Mouse (Mus musculus): ENCODE results near the gene Chst3. TPM values are rescaled to one million over a fixed set of nuclear protein-coding genes. Genes with fewer than 3 reads are reported as not detected.
"Not testable (repeated sequence)": the region's sequence is repeated elsewhere in the genome, so short reads cannot be mapped to it uniquely, and the experiment has no call there.

The Chst3 gene
- total RNA-seq (2014; fragmentation: Nextera tagmentation) (0.40 and 5.4 TPM in 2 replicates), total RNA-seq (2017) (0.11 TPM in 1 of 2 replicates, not detected in the other)

DNA sequence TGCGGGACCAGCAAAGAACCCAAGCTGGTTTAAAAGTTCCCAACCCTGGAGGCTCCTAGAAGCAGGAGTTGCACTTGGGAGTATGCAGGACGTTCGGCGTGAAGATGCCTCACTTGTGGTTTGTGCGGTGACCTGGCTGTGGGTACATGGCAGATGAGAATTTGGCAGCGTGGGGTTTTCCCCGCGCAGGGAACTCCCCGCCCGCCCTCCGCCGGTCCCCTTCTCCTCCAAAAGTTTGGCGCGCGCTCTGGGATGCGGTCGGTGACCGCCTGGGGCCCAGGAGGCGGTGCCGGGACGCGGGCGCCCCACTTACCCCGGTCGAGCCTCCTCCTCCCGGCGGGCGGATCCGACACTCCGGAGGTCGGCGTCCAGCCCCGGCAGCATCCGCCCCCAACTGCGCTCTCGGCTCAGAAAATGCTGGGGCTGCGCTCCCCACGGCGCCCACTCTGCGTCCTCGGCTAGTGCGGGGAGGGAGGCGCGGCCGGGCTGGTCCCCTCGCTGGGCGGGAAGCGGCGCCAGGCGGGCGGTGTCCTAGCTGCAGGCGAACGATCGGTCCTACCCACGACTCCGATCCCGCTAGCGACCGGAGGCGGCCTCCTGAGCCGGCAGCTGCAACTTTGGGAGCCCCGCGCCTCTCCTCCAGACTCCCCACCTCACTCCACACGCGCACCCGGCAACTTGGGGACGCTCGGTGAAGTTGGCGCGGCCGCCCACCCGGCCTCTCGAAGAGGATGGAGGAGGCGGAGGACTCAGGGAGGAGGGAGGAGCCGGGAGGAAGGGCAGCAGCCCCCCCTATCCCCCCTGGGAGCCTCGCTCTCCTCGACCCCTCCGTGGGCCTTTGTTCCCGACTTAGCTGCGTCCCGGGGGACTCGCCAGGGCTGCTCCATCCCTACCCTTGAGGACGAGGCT lies at the start of gene Chst3:
Gene Chst3, minus strand, starts transcription at position 670 of the 909 bp plus-strand sequence.
- ATAC-seq (replicated peaks; ENCODE audit: low FRiP score, low TSS enrichment, poor library complexity, severe bottlenecking): no peak

DNA sequence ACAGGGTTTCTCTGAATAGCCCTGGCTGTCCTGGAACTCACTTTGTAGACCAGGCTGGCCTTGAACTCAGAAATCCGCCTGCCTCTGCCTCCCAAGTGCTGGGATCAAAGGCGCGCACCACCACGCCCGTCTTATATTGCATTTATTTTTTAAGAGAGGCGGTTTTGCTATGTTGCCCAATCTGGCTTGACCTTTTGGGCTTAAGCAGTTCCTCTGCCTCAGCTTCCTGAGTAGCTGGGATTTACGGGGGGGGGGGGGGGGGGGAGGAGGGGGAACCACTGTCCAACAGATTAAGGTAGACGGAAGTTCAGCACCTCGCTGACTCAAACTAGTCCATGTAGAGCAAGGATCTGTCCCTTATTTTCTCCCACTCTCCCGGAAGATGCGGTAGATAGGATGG lies 49.7 kb upstream of the Chst3 start:
- ATAC-seq (replicated peaks; ENCODE audit: low FRiP score, low TSS enrichment, poor library complexity, severe bottlenecking): no peak

DNA sequence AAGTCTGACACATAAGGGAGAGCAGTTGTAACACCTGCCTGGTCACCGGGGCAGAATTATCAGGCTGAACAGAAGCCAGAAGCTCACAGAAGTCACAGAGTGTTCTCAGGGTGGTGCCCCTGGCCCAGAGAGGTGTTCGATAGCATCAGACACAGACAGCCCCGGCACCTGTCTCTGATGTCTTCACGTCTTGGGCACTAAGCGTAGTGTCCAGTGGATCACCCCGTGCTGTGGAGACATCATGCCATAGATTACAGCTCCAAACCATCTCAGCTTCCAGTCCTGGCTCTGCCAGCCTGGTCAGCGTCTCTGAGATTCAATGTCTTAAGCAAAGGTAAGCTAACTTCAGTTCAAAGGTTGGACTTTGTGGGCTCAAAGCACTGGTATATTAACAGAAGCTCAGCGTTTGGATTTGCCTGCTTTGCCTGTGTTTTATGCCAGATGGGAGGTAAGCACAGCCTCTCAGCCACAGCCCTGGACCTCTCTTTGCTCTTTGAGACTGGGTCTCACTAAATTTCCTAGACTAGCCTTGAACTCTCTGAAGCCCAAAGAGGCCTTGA lies 47.9 kb upstream of the Chst3 start:
- ATAC-seq (replicated peaks; ENCODE audit: low FRiP score, low TSS enrichment, poor library complexity, severe bottlenecking): no peak

DNA sequence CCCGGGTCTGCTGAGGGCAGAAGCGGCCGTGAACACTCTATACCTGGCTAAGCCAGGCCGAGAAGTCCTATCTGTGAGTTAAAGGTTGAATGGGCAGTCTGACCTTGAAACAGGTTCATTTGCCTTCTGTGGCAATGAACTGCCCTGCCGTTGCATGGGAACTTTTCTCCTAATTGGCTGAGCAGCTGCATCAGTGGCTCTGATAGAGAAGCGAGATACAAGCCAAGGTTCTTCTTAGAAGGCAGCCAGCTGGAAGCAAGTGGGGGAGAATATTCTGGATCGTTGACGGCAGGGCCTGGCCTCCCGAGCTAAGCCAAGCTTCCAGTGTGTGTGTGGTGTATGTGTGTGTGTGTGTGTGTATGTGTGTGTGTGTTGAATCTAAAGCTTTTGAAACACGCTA lies 46.2 kb upstream of the Chst3 start:
- ATAC-seq (replicated peaks; ENCODE audit: low FRiP score, low TSS enrichment, poor library complexity, severe bottlenecking): no peak

DNA sequence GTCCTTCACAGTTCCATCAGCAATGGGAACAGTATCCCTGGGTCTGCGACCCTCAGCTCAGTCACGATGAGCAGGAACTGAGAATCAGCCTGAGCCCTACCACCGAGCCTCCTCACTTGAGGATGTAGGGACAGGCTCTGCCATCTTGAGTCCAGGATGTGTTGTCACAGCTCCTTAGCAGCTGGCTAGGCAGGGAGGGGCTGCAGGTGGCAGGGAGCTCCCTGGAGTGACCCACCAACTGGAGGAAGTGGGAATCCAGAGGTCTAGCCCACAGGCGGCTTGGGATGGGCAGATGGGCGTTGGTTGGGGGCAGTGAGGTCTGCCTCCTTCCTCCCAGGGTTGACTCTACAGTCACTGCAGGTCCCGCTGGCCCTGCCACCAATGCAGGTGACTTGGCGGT lies 44.3 kb upstream of the Chst3 start:
- ATAC-seq (replicated peaks; ENCODE audit: low FRiP score, low TSS enrichment, poor library complexity, severe bottlenecking): no peak

DNA sequence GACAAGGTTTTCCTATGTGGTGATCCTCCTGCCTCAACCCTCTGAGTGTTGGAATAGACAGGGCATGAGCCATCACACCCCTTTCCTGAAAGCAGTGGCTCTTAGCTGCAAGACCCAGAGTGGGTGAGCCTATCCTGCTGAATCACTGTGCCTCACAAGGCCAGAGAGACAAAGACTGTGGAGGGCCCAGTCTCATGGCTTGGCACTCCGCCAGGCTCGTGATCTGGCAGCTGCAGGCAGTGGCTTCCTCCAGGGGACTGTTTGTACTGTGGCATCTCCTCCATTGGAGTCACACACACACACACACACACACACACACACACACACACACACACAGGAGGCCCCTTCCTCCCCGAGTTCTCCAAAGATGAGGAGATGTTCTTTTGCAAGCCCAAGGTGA lies 43.3 kb upstream of the Chst3 start:
- peak; percentile 89 for ATAC-seq (replicated peaks; ENCODE audit: low FRiP score, low TSS enrichment, poor library complexity, severe bottlenecking)

DNA sequence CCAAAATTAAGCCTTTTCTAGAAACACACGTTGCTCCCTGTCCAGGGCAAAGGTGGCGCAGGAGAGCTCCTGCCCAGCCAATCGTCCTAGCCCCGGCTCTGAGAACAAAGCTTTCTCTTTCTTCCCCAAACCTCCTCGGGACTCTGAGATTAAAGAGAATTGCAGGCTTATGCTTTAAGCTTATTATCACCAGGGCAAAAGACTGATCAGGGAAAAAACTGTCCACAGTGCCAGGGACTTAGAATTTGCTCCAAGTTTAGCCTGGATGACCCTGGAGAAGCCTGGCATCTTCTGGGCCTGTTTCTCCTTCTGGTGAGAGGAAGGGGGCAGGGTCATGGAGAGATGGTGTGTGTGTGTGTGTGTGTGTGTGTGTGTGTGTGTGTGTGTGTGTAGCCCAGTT lies 42.5 kb upstream of the Chst3 start:
- ATAC-seq (replicated peaks; ENCODE audit: low FRiP score, low TSS enrichment, poor library complexity, severe bottlenecking): no peak

DNA sequence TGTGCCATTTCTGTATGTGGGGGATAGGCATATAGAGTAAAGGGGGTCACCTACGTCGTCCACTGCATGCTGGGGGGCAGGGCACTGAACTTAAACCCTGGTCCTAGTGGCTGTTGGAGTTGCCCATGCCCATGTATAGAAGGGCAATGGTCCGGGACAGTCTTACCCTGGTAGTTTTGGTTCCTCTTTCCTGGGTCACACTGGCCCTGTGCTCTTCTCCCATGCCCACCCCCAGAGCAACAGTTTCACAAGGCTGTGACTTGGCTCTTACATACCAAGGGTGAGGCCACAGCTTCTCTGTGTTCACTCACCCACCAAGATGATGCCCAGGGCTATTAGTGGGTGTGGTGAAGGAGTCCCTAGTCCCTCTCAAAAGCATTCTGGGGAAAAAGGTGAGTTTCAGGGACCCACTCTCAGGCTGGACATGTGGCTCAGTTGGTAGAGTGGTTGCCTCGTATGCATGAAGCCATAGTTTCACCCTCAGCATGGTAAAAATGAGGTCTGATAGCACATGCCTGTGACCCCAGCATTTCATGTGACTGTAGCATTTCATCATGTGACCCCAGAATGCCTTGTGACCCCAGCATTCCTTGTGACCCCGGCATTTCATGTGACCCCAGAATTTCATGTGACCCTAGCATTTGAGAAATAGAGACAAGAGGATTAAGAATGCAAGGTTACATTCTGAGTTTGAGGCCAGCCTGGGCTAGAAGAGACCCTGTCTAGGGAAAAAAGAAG lies 41.7 kb upstream of the Chst3 start:
- ATAC-seq (replicated peaks; ENCODE audit: low FRiP score, low TSS enrichment, poor library complexity, severe bottlenecking): no peak

DNA sequence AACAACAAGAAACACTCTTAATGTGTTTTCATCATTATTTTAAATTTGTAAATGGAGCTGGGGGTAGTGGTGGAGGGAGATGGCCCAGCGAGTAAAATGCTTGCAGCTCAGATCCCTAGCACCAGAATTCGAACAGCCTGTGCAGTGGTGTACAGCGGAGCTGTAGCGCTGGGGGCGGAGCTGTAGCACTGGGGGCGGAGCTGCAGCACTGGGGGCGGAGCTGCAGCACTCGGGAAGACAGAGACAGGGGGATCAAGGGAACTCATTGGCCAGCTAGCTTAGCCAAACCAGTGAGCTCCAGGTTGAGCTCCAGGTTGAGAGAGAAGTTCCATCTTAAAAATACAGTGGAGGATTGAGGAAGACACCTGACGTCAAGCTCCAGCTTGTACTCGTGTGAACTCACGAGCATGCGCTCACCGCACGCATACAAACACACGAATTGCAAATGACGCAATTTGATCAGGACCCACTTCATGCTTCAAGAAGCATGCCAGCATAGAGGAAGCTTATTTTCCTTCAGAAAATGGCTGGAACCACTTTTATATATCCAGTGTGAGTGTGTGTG lies 38.3 kb upstream of the Chst3 start:
- no peak; the same call in 1 of the 2 replicates for ATAC-seq (replicated peaks; ENCODE audit: low FRiP score, low TSS enrichment, poor library complexity, severe bottlenecking)

DNA sequence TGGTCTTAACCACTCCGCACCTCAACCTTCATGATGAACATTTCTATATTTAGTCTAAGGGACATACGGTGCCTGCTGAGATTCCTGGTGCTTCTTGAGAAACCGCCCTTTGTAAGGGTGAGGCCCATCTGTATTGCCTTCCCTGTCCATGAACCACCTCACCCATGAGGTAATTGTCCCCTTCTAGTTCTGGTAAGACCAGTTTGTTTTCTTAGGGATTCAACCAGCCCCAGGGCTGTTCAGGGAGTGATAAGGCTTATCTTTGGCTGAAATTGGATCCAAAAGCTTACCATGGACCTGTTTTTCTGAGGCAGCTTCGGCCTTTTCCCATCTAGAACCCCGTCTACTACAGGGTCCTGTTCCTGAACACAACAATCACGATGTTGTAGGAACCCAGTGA lies 37.0 kb upstream of the Chst3 start:
- peak; percentile 36; the same call in 1 of the 2 replicates for ATAC-seq (replicated peaks; ENCODE audit: low FRiP score, low TSS enrichment, poor library complexity, severe bottlenecking)

DNA sequence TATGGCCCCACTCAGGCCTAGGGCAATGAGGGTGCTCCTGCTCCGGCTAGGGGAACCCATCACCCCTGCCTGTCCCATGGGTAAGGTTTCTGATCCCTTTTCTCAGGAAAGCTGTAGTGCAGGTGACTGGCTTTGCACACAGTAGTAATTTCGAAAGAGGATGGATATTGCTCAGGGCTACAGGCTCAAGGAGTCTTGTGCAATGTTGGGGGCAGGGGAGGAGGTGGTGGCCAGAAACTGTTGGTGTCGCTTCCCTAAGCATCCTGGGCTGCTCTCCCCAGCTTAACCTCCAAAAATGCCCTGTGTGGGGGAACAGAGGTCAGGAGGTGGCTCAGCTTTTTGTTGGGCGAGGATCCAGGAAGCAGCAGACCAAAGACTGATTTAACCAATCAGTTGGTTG lies 33.5 kb upstream of the Chst3 start:
- no peak for ATAC-seq (replicated peaks; ENCODE audit: low FRiP score, low TSS enrichment, poor library complexity, severe bottlenecking)

DNA sequence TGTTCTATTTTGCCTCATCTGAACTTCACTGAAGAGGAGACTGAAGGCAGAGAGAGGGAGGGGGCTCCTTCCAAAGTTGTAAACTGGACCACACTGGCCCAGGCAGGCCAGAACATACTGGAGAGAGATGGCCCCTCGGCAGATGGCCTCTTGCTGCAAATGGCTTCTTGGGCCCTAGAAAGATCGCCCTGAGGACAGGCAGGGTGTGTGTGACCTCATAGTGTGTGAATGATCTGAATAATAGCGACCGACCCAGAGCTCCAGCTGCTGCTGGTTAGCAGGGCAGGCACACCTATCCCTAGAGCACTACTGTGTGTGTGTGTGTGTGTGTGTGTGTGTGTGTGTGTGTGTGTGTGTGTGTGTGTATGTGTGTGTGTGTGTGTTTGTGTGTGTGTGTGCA lies 33.1 kb upstream of the Chst3 start:
- no peak for ATAC-seq (replicated peaks; ENCODE audit: low FRiP score, low TSS enrichment, poor library complexity, severe bottlenecking)

DNA sequence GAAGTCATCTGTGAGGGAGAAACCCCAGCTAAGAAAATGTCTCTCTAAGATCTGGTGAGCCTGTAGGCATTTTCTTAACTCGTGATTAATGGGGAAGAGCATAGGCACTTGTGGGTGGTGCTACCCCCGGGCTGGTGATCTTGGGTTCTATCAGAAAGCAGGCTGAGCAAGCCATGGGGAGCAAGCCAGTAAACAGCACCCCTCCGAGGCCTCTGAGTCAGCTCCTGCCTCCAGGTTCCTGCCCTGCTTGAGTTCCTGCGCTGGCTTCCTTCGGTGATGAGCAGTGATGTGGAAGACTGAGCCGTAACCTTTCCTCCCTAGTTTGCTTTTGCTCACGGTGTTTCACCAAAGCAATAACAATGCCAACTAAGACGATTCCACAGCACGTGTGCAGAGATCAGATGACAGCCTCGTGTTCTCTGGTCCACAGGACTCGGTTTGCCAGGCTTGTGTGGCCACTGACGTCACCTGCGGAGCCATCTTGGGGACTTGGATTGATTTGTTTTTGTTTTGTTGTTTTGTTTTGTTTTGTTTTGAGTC lies 31.4 kb upstream of the Chst3 start:
- ATAC-seq (replicated peaks; ENCODE audit: low FRiP score, low TSS enrichment, poor library complexity, severe bottlenecking): no peak

DNA sequence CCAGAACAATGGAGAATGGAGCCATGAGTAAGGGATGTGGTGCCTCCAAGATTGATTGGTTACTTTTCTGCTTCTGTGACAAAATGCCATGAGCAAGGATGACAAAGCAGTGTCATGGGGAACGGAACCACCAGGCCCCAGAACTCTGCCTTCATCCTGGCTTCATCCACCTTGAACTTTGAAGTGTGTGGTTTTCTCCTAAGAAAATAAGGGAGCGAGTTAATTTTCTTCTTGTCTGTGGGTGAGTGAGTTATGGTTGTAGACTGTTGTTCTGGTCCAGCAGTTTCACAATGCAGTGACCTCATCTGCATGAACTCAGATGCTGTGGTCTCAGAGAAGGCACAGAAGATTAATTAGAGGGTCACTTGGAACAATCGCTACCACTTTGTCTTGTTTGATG lies 29.3 kb upstream of the Chst3 start:
- ATAC-seq (replicated peaks; ENCODE audit: low FRiP score, low TSS enrichment, poor library complexity, severe bottlenecking): not testable (repeated sequence)

DNA sequence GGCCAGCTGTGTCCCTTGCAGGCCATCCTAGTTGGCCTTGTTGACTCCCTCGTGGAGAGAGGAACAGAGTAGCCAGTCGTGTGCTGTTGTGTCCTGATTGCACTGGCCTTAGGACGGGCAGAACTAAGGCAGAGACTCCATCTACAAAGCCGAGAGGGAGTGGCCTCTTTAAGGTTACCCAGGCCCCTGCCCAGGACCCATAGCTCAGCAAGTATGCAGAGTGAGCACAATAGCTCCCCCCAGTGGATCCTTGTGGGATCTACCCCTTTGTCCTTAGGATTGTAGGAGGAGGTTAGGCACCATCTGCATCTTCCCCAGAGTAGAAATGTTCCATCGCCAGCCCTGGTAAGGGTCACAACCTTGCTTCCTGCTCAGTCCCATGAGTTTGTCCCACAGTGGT lies 27.5 kb upstream of the Chst3 start:
- peak; percentile 80 for ATAC-seq (replicated peaks; ENCODE audit: low FRiP score, low TSS enrichment, poor library complexity, severe bottlenecking)

DNA sequence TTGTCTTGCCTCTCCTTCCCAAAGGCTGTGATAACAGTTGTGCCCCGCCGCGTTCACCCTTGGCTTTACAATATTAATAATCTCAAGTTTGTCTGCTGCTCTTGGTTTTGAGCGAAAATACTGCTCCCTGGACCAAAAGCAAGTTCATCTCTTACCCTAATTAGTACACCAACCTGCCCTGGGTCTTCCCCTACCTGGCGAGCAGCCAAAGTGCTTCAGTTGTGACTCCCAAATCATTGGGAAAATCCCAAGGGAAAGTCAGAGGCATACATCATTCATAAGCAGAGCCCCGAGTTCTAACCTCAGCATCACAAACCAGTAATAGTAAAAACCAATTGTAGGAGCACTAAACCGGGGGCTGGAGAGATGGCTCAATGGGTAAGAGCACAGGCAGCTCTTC lies 26.6 kb upstream of the Chst3 start:
- no peak for ATAC-seq (replicated peaks; ENCODE audit: low FRiP score, low TSS enrichment, poor library complexity, severe bottlenecking)

DNA sequence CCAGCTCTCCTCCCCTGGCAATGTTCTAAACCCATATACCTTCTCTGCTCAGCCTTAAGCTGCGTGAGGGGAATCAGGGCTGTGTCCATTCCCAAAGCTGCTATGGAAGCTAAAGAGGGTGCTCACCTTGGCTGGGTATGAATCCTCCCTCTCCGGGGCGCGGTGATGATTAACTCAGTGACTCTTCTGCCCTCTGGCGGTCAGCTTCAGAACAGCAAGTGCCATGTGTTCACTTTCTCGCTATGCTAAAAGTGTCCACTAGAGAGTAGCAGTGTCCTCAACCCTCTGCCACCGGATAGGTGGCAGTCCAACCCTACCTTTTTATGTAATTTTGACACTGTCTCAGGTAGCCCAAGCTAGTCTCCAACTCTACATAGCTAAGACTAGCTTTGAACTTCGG lies 26.0 kb upstream of the Chst3 start:
- ATAC-seq (replicated peaks; ENCODE audit: low FRiP score, low TSS enrichment, poor library complexity, severe bottlenecking): peak; percentile 92

DNA sequence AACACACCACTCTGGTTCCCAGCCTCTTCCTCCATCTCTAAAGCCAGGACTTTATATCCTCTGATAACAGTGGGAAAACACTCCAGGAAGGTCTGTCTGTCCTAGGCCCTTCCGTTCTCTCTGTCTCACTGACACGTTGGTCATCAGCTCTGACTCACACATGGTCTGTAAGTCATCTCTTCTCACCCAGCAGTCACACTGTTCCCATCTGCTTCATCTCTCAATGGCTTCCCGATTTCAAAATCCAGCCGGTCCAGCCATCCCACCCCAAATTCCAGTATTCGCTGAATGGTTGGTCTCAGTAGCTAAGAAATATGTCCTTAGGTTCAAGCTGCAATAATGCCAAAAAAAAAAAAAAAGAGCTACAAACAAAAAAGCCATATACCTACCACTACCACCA lies 24.9 kb upstream of the Chst3 start:
- no peak for ATAC-seq (replicated peaks; ENCODE audit: low FRiP score, low TSS enrichment, poor library complexity, severe bottlenecking)

DNA sequence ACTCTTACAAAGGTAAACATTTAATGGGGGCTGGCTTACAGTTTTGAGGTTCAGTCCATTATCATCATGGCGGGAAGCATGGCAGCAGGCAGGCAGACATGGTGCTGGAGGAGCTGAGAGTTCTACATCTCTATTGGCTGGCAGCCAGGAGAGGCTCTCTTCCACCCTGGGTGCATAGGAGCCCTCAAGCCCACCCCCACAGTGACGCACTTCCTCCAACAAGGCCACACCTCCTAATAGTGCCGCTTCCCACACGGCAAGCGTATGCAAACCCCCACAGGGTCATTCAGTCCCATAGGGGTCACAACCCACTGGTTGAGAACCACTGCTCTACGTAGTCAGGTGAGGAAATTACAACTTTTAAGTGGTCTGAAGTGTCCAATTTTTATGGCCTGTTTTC lies 21.4 kb upstream of the Chst3 start:
- ATAC-seq (replicated peaks; ENCODE audit: low FRiP score, low TSS enrichment, poor library complexity, severe bottlenecking): no peak
